Mouse (Mus musculus): ENCODE results near the gene Ccdc113.

DNA sequence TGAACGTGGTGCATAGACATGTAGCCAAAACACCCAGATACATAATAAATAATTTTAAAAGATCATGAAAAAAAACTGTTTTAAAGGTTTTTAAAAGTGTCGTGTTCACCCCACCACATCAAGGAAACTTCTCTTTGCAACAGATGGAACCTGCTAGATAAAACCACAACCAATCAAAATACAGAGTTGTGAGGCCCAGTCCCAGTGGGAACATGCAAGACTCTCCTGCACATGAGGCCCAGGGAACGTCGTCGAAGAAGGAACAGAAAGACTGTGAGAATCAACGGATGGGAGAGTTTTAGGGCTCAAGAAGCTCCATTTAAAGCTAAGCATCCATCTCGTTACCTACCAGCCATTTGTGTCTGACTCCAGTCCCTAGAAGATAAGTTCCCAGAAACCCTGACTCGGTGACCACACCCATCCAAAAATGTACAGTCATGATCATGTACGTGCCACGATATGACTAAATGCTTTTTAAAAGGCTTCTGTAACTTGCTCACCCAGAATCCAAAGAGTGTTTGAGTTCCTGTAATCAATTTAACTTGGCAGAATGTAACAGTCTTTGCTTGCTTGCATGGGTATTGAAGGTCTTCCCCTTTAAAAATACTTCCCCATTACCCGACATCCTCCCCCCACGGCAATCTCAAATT lies 58.4 kb downstream of the Ccdc113 start:
- no peak for TF ChIP-seq CTCF (IDR thresholded peaks at IDR 0.05; ENCODE audit: low read depth, low read length)
- TF ChIP-seq POLR2A (IDR thresholded peaks at IDR 0.05; ENCODE audit: borderline replicate concordance, low read depth, low read length): no peak
